Mouse (Mus musculus) heart, embryonic 11.5 days (tissue): ENCODE results near the gene Dennd4b. TPM values are rescaled to one million over a fixed set of nuclear protein-coding genes. Genes with fewer than 3 reads are reported as not detected.
"Not testable (repeated sequence)": the region's sequence is repeated elsewhere in the genome, so short reads cannot be mapped to it uniquely, and the experiment has no call there.

Experiments
- ATAC-seq: fragments of 200-750 bp; cut with Nextera tagmentation; replicated peaks from 2 replicates; pipeline ENCODE4 v1.8.0; 2017; ENCODE audit warnings: moderate library complexity; ENCODE audit not compliant: insufficient number of reproducible peaks, low FRiP score, low TSS enrichment
- H3K27ac ChIP-seq: fragments of 300-500 bp; sonication (generic); 2 replicates; pipeline ENCODE4 v1.5.1; 2014; ENCODE audit warnings: mild to moderate bottlenecking, low read depth, low read length
- H3K27me3 ChIP-seq: fragments of 300-500 bp; sonication (generic); 2 replicates; pipeline ENCODE4 v1.6.1; 2014; ENCODE audit warnings: mild to moderate bottlenecking, low read length, mixed read lengths; ENCODE audit not compliant: control insufficient read depth, insufficient read depth
- H3K36me3 ChIP-seq: fragments of 300-500 bp; sonication (generic); 2 replicates; pipeline ENCODE4 v1.6.1; 2014; ENCODE audit warnings: mild to moderate bottlenecking, low read length, moderate library complexity, mixed read lengths; ENCODE audit not compliant: control insufficient read depth, insufficient read depth
- H3K4me1 ChIP-seq: fragments of 300-500 bp; sonication (generic); 2 replicates; pipeline ENCODE4 v1.6.1; 2014; ENCODE audit warnings: low read length; ENCODE audit not compliant: control insufficient read depth, insufficient read depth
- H3K4me2 ChIP-seq: fragments of 300-500 bp; sonication (generic); 2 replicates; pipeline ENCODE4 v1.6.1; 2014; ENCODE audit warnings: mild to moderate bottlenecking, moderate library complexity
- H3K4me3 ChIP-seq: fragments of 300-500 bp; sonication (generic); 2 replicates; pipeline ENCODE4 v1.5.1; 2014; ENCODE audit warnings: low read depth, low read length
- H3K9ac ChIP-seq: fragments of 300-500 bp; sonication (generic); 2 replicates; pipeline ENCODE4 v1.6.1; 2014; ENCODE audit warnings: mild to moderate bottlenecking, low read depth, low read length, moderate library complexity
- H3K9me3 ChIP-seq: fragments of 300-500 bp; sonication (generic); replicated peaks from 2 replicates; pipeline ENCODE4 v1.6.1; 2016; ENCODE audit warnings: low read length; ENCODE audit not compliant: control insufficient read depth
- WGBS: fragments of 180-500 bp; shearing (Covaris S2); extraction: QIAGEN DNeasy Blood & Tissue Kit; methylation state at CpG from one replicate; pipeline ENCODE4 v1.1.7; 2014; ENCODE audit not compliant: insufficient replicate concordance; 5-methylcytosine and 5-hydroxymethylcytosine counted together
- polyA plus RNA-seq: library from polyadenylated mRNA; unstranded; fragments of >200 nt; fragmentation: Nextera tagmentation; extraction: Ambion mirVana; gene quantifications from 2 replicates; pipeline ENCODE4 v1.2.1, GENCODE M21; 2014

Dennd4b gene
- polyA plus RNA-seq, 1 experiment from 2014 or later = 4.1 TPM

- Histone ChIP-seq H3K9ac (peak within 1 kb of the TSS; percentile 89), H3K4me1 (peaks cover 6% of the 10 kb centered on the region), H3K4me3 (peak within 1 kb of the TSS; percentile 81), H3K27ac (peak within 1 kb of the TSS; percentile 95), H3K36me3 (peaks cover 2% of the 10 kb centered on the region; the same call in 1 of the 2 replicates), H3K27me3 (no peaks in the 10 kb centered on the region), H3K9me3 (no peaks in the 10 kb centered on the region), H3K4me2 (peak within 1 kb of the TSS; percentile 93)
- under 1% methylated on average over 44 of the region's 44 CpGs for WGBS
- ATAC-seq = peak; percentile 91
Observed at GRCm38 (mm10) chr3:90247960-90248745, 16.8 kb upstream of the Dennd4b start, which contains the start of gene Slc39a1. Gene Slc39a1 (plus strand): TSS chr3:90248172.

DNA sequence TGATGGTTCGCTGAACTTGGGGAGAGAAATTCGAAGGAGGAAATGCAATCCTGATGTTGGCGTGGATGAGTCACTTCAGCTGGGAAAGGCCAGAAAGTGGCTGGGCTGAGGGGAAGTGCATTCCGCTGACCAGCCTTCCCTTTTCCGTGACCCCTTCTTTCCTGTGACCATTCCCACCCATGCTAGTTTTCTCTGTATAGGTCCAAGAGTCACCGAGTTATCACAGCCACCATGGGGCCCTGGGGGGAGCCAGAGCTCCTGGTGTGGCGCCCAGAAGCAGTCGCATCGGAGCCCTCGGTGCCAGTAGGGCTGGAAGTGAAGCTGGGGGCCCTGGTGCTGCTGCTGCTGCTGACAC, 16.3 kb upstream of the Dennd4b start:
- H3K9me3 ChIP-seq = no peaks in the 10 kb centered on the region
- peaks cover 6% of the 10 kb centered on the region for H3K4me1 ChIP-seq
- peak; percentile 35; the same call in 1 of the 2 replicates for ATAC-seq
- H3K4me3 ChIP-seq = peak overlapping the region; percentile 81
- peaks cover 2% of the 10 kb centered on the region; the same call in 1 of the 2 replicates for H3K36me3 ChIP-seq
- under 1% methylated on average over 10 of the region's 10 CpGs for WGBS
- H3K9ac ChIP-seq = peak overlapping the region; percentile 89
- no peaks in the 10 kb centered on the region for H3K27me3 ChIP-seq
- peak overlapping the region; percentile 95 for H3K27ac ChIP-seq
- peak overlapping the region; percentile 93 for H3K4me2 ChIP-seq

- peaks cover 9% of the 10 kb centered on the region for H3K4me1 ChIP-seq
- no peak overlapping the region for H3K4me2 ChIP-seq
- no peaks in the 10 kb centered on the region for H3K27me3 ChIP-seq
- H3K9ac ChIP-seq = no peak overlapping the region
- WGBS = 76% methylated on average over 6 of the region's 6 CpGs
- peaks cover 2% of the 10 kb centered on the region; the same call in 1 of the 2 replicates for H3K36me3 ChIP-seq
- no peak for ATAC-seq
- no peak overlapping the region for H3K27ac ChIP-seq
- H3K9me3 ChIP-seq = no peaks in the 10 kb centered on the region
- H3K4me3 ChIP-seq = no peak overlapping the region
Observed at GRCm38 (mm10) chr3:90250791-90251190, 14.2 kb upstream of the Dennd4b start.

DNA sequence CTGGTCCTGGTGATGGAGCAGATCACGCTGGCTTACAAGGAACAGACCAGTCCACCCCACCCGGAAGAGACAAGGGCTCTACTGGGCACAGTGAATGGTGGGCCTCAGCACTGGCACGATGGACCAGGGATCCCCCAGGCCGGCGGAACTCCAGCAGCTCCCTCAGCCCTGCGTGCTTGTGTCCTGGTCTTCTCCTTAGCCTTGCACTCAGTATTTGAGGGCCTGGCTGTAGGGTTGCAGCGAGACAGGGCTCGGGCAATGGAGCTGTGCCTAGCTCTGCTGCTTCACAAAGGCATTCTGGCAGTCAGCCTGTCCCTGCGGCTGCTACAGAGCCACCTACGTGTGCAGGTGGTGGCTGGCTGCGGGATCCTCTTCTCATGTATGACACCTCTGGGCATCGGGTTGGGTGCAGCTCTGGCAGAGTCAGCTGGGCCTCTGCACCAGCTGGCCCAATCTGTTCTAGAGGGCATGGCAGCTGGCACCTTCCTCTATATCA, 13.2 kb upstream of the Dennd4b start:
- WGBS = 95% methylated on average over 10 of the region's 12 CpGs
- ATAC-seq = not testable (repeated sequence)

DNA sequence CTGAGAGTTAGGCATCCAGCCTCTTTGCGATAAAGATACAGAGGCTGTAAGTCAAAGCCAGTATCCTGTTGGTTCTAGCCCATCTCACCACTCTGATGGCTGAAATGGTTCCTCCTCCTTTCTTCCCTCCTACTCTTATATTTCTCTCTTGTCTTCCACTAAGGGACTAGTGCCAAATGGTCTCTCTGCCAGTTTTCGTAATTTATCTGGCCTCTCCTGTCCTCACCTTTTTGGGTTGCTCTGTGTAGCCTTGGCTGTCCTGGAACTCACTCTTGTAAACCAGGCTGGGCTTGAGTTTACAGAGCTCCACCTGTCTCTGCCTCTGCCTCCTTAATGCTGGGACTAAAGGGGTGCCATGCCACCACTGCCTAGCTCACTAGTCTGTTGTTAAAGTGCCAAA, 12.3 kb upstream of the Dennd4b start:
- not testable (repeated sequence) for H3K4me3 ChIP-seq, H3K4me1 ChIP-seq, H3K27me3 ChIP-seq, H3K36me3 ChIP-seq, H3K4me2 ChIP-seq, H3K9me3 ChIP-seq, H3K27ac ChIP-seq, ATAC-seq, H3K9ac ChIP-seq
- WGBS = 76% methylated on average over 2 of the region's 2 CpGs

More for the DNA sequence above, 13.2 kb upstream of the Dennd4b start:
- H3K9me3 ChIP-seq, H3K4me3 ChIP-seq, H3K9ac ChIP-seq, H3K4me2 ChIP-seq, H3K4me1 ChIP-seq, H3K27ac ChIP-seq, H3K27me3 ChIP-seq, H3K36me3 ChIP-seq: not testable (repeated sequence)

DNA sequence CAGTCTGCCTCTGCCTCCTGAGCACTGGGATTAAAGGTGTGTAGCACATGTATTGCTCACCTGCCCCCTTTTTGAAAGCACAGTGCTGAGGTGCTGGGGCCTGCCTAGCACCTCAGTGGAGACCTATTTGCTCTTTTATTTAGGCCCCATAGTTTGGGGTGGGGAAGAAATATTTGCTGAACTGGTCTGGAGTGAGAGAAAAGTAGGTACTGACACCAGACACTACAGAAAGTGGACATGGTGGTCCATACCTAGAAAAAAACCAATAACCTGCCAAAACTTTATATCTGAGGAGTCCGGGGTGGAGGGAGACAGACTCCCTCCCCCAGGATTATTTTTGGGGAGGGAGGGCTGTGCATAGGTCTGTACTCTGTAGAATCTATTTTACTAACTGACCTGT, 11.8 kb upstream of the Dennd4b start:
- H3K4me1 ChIP-seq, H3K27ac ChIP-seq, H3K4me2 ChIP-seq: not testable (repeated sequence)

DNA sequence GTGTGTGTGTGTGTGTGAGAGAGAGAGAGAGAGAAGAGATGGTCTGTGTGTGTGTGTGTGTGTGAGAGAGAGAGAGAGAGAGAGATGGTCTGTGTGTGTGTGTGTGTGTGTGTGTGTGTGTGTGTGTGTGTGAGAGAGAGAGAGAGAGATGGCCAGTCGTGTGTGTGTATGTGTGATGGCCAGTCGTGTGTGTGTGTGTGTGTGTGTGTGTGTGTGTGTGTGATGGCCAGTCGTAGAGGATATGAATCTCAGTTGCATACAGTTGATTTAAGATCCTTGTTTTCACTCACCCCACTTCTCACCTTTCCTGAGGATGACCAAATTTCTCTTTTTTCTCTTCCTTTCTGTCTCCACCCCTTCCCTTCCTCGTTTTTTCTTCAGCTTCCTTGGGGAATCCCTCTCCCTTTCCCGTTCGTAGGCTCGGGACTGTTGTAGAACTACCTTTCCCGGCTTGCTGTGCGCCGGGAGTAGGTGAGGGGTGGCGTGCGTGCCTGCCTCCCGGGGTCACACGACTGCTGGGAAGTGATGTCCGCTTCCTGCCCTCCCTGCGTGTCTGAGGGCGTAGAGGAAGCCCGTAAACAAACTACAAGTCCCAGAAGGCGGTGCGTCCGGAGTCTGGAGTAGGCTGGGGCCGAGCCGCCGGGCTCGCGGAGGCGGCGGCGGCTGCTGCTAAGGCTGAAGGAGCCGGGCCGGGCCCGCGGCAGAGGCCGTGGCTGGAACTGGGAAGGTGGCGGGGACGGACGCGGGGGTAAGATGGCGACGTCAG, 11.1 kb upstream of the Dennd4b start, which contains the start of gene Crtc2:
Crtc2 (plus strand) TSS at position 511 of the 766 bp plus-strand sequence.
- H3K27me3 ChIP-seq = no peaks in the 10 kb centered on the region
- 3% methylated on average over 40 of the region's 40 CpGs for WGBS
- H3K4me1 ChIP-seq = peaks cover 9% of the 10 kb centered on the region
- peak within 1 kb of the TSS; percentile 87 for H3K27ac ChIP-seq
- H3K4me3 ChIP-seq = peak within 1 kb of the TSS; percentile 91
- H3K9me3 ChIP-seq = no peaks in the 10 kb centered on the region
- ATAC-seq = peak; percentile 96
- peak within 1 kb of the TSS; percentile 87 for H3K4me2 ChIP-seq
- peak within 1 kb of the TSS; percentile 92 for H3K9ac ChIP-seq
- H3K36me3 ChIP-seq = peaks cover 2% of the 10 kb centered on the region; the same call in 1 of the 2 replicates

More for the DNA sequence above, 11.8 kb upstream of the Dennd4b start:
- H3K4me3 ChIP-seq, H3K27me3 ChIP-seq, ATAC-seq, H3K9me3 ChIP-seq, H3K36me3 ChIP-seq, H3K9ac ChIP-seq: not testable (repeated sequence)
- WGBS = 76% methylated on average over 1 of the region's 1 CpGs

GRCm38 (mm10) chr3:90254419-90255193, 10.4 kb upstream of the Dennd4b start:
- peak overlapping the region; percentile 92 for H3K9ac ChIP-seq
- WGBS = 1% methylated on average over 41 of the region's 41 CpGs
- H3K4me2 ChIP-seq = peak overlapping the region; percentile 87
- H3K27ac ChIP-seq = peak overlapping the region; percentile 87
- peaks cover 6% of the 10 kb centered on the region for H3K36me3 ChIP-seq
- H3K27me3 ChIP-seq = no peaks in the 10 kb centered on the region
- peaks cover 6% of the 10 kb centered on the region for H3K4me1 ChIP-seq
- H3K4me3 ChIP-seq = peak overlapping the region; percentile 91
- no peaks in the 10 kb centered on the region for H3K9me3 ChIP-seq
- peak; percentile 75 for ATAC-seq
